Mouse (Mus musculus) stomach, embryonic 15.5 days (tissue): ENCODE results near the gene Cntnap2. TPM values are rescaled to one million over a fixed set of nuclear protein-coding genes. Genes with fewer than 3 reads are reported as not detected.

ENCODE experiments used
- ATAC-seq: fragments of 200-750 bp; cut with Nextera tagmentation; 2 replicates; pipeline ENCODE4 v1.8.0; 2017; ENCODE audit warnings: low read depth, moderate number of reproducible peaks, moderate TSS enrichment; ENCODE audit not compliant: insufficient read depth, low FRiP score
- H3K27ac ChIP-seq: fragments of 300-500 bp; sonication (generic); 2 replicates; pipeline ENCODE4 v1.5.1; 2015; ENCODE audit warnings: mild to moderate bottlenecking, inconsistent platforms
- H3K27me3 ChIP-seq: fragments of 300-500 bp; sonication (generic); replicated peaks from 2 replicates; pipeline ENCODE4 v1.6.1; 2015; ENCODE audit warnings: inconsistent platforms
- H3K36me3 ChIP-seq: fragments of 300-500 bp; sonication (generic); 2 replicates; pipeline ENCODE4 v1.6.1; 2015; ENCODE audit warnings: inconsistent platforms
- H3K4me1 ChIP-seq: fragments of 300-500 bp; sonication (generic); 2 replicates; pipeline ENCODE4 v1.6.1; 2015; ENCODE audit warnings: inconsistent platforms
- H3K4me2 ChIP-seq: fragments of 300-500 bp; sonication (generic); 2 replicates; pipeline ENCODE4 v1.6.1; 2015; ENCODE audit warnings: mild to moderate bottlenecking, inconsistent platforms
- H3K4me3 ChIP-seq: fragments of 300-500 bp; sonication (generic); replicated peaks from 2 replicates; pipeline ENCODE4 v1.5.1; 2015; ENCODE audit warnings: inconsistent platforms
- H3K9ac ChIP-seq: fragments of 300-500 bp; sonication (generic); 2 replicates; pipeline ENCODE4 v1.6.1; 2015; ENCODE audit warnings: inconsistent platforms
- H3K9me3 ChIP-seq: fragments of 300-500 bp; sonication (generic); 2 replicates; pipeline ENCODE4 v1.6.1; 2016; ENCODE audit warnings: inconsistent platforms
- WGBS: fragments of 180-500 bp; shearing (Covaris S2); methylation state at CpG from one replicate; pipeline ENCODE4 v1.1.7; 2015; 5-methylcytosine and 5-hydroxymethylcytosine counted together
- polyA plus RNA-seq: library from polyadenylated mRNA; unstranded; fragments of >200 nt; fragmentation: Nextera tagmentation; extraction: Ambion mirVana; gene quantifications from 2 replicates; pipeline ENCODE4 v1.2.1, GENCODE M21; 2015

Gene Cntnap2
- polyA plus RNA-seq, 1 experiment from 2014 or later, result 1.7 TPM

GRCm38 (mm10) chr6:47344696-47345095, 2285.5 kb downstream of the Cntnap2 start:
- H3K4me3 ChIP-seq, result no peak overlapping the region
- no peaks in the 10 kb centered on the region for H3K4me1 ChIP-seq
- 81% methylated on average over 3 of the region's 3 CpGs for WGBS
- ATAC-seq, result no peak
- no peaks in the 10 kb centered on the region for H3K36me3 ChIP-seq
- no peaks in the 10 kb centered on the region for H3K27me3 ChIP-seq
- no peak overlapping the region for H3K9ac ChIP-seq
- no peak overlapping the region for H3K27ac ChIP-seq
- no peak overlapping the region for H3K4me2 ChIP-seq
- no peaks in the 10 kb centered on the region for H3K9me3 ChIP-seq

DNA sequence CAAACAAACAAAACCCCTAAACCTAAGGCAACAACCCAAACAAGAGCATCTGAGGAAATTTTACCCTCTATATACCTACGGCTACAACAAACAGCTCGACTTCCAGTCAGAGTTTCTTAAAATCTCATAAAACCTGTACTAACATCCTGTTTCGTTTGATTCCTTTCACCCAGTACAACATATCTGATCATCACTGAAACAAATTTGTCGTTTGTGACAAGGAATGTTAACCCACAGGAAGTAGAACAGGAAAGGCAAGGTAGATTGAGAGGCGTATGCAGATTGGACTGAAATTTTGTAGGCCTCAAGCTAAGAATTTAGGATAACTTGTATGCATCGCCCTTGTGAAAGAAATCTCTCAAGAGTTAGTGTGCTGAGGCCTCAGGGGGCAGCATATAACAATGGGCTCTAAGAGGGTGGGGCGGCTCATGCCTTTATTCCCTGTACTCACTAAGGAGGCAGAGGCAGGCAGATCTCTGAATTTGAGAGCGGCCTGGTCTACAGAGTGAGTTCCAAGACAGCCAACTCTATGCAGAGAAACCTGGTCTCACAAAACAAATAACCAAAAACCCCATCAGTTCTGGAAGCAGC, 2291.0 kb downstream of the Cntnap2 start:
- ATAC-seq, result no peak
- no peaks in the 10 kb centered on the region for H3K27me3 ChIP-seq
- no peak overlapping the region for H3K9ac ChIP-seq
- no peak overlapping the region for H3K4me3 ChIP-seq
- H3K27ac ChIP-seq, result no peak overlapping the region
- H3K4me2 ChIP-seq, result no peak overlapping the region
- WGBS, result 87% methylated on average over 8 of the region's 8 CpGs
- no peaks in the 10 kb centered on the region for H3K4me1 ChIP-seq
- no peaks in the 10 kb centered on the region for H3K36me3 ChIP-seq
- H3K9me3 ChIP-seq, result no peaks in the 10 kb centered on the region
